Mouse (Mus musculus) embryonic stem cell, embryonic (primary cell): ENCODE data around the gene Egfl6.

Source experiments
- CTCF ChIA-PET, 4 experiments: fragments of 300-600 bp in 2 of 4; fragments of 350-600 bp in 2 of 4; sonication (Branson Sonifier 250); formaldehyde crosslinking; loops; one replicate each; lab custom pipeline; 2022; ENCODE audit warnings: inconsistent platforms in 2 of 4; lab: Charles Lee
- POLR2A ChIA-PET, 4 experiments: fragments of 300-600 bp in 2 of 4; fragments of 350-600 bp in 2 of 4; sonication (Branson Sonifier 250); formaldehyde crosslinking; loops; one replicate each; lab custom pipeline; 2022; ENCODE audit warnings: antibody characterized with exemption in 4 of 4, inconsistent platforms in 1 of 4; lab: Charles Lee

Gene Egfl6

DNA sequence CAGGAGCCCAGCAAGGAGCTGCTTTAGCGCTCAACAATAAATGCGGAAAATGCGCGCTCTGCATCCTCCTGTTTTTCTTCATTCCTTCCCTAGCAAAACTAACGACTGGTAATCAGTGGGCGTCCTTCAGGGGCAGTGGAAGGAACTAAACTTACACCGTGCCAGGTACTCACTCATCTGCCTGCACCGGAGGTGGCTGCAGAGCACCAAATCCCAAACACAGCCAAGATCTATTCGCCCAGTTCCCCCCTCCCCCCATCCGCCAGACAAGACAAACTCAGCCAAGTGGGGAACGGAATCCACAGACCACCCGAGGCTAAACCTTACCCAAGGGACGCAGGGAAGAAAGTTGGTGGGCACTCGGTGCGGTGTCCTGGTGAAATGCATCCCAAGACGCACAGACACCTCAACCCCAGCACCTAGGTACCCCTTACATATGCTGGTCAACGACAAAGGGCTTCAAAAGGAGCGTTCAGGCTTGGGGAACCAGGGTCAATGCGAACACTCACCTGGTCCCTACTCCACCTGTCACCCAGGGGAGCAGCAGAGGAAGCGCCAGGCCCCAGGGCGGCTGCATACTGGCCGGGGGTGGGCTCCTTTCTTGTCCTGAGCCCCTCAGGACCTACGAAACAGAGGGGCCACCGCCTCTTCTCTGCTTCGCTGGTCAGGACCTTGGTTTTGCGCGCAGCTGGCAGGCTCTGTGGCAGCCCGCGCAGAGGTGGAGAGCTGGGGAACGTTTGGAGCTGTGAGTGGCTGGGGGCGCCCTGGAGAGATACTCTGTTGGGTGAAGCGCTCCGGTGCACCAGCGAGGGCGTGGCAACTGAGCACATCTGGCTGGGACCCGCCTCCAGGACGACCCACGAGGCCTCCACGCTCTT, at the start of gene Egfl6:
Gene Egfl6, minus strand, starts transcription at position 774 of the 878 bp plus-strand sequence.
- ChIA-PET POLR2A (interaction anchor here in 1 of 4 experiments (0.9 to 1.4 kb wide), 2 partner anchors 36 to 51 kb away, joined by 3 to 4 read pairs; no protein-coding TSS in a partner anchor), CTCF (no interaction called here)

DNA sequence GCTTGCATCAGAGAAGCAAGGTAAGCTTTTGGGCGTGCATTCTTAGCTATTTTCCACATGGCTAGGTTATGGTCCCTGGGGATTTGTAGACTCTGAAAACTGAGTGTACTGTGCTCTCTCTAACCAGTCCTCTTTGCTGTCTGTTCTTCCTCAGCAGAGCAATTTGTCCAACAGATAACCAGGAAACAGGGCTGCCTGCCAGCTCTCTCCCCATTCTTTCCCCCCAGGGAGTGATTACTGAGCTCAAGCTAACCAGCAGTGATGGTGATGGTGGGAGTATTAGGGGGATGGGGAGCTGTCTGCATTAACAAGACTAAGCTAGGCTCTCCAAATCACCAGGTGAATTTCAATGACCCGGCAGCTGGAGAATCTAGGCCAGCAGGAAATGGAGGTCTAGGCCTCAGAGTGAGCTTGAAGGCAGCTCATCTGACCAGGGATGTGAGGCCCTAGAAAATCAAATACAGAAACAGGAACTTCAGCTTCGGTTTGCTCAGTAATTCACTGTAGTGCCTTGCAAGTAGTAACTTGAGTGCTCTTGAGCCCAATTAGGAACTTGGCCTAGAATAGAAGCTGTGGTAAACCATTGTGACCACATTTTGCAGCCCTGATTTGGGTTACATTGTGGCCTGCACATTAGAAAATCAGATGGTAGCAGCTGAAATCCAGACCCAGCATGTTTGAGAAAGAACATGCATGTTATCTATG, 41.5 kb upstream of the Egfl6 start:
- POLR2A ChIA-PET: interaction anchor here (0.7 to 1.9 kb wide), 12 partner anchors 8 to 187 kb away, joined by 3 to 8 read pairs (median 3); partner anchors contain the start of genes Ofd1 (in 2 of the 4), Trappc2 (in 2 of the 4) and Rab9 (in 1 of the 4)

DNA sequence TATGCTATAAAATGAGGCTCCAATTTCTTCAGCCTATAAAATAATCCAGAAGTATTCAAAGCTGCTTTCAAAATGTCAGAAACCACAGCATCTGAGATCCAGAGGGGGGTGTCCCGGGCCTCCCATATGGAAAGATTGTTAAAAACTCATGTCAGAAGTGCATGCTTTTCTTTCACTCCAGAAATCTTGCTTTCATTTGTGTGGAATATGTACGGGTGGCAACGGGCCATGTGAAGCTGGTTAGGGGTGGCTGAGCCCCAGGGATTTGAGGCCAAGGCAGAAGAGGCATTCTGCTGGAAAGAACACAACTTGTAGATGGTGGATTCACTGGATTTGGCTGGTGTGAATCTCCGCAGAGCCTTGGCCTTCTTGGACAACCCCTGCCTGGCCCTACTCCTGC, 40.7 kb upstream of the Egfl6 start:
- ChIA-PET CTCF (no interaction called here), POLR2A (interaction anchor here in 3 of 4 experiments (1.5 to 1.9 kb wide), 5 partner anchors 8 to 186 kb away, joined by 3 to 8 read pairs (median 5); partner anchors contain the start of genes Ofd1 (in 2 of the 3), Trappc2 (in 2 of the 3) and Rab9 (in 1 of the 3))

More for the DNA sequence above, 41.5 kb upstream of the Egfl6 start:
- CTCF ChIA-PET: interaction anchor here in 1 of 4 experiments (1.0 kb wide), 1 partner anchor 9 kb away, joined by 3 read pairs; no protein-coding TSS in a partner anchor

DNA sequence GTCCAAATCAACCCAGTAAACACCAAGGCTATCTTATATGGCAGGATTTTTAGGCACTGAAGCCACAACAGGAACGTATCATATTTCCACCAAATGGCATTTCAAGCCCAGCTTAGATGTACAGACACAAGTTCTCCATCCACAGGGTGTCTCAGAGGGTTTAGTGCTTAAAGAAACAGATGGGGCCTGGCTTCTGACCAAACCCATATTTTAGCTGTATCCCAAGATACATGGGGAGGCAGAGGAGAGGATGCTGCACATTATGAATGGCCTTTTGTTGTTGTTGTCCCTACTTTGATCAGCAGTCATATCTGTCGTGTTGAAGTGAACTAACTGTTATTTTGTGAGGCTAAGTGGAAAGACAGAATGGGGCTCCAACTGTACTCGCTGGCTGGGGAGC, 37.7 kb upstream of the Egfl6 start:
- POLR2A ChIA-PET: interaction anchor here in 2 of 4 experiments (0.6 to 1.3 kb wide), 3 partner anchors 149 to 249 kb away, joined by 3 to 4 read pairs (median 3); partner anchors contain the start of gene Ofd1 (in 1 of the 2)
- CTCF ChIA-PET: interaction anchor here in 1 of 4 experiments (0.5 kb wide), 1 partner anchor 67 kb away, joined by 3 read pairs; no protein-coding TSS in a partner anchor

DNA sequence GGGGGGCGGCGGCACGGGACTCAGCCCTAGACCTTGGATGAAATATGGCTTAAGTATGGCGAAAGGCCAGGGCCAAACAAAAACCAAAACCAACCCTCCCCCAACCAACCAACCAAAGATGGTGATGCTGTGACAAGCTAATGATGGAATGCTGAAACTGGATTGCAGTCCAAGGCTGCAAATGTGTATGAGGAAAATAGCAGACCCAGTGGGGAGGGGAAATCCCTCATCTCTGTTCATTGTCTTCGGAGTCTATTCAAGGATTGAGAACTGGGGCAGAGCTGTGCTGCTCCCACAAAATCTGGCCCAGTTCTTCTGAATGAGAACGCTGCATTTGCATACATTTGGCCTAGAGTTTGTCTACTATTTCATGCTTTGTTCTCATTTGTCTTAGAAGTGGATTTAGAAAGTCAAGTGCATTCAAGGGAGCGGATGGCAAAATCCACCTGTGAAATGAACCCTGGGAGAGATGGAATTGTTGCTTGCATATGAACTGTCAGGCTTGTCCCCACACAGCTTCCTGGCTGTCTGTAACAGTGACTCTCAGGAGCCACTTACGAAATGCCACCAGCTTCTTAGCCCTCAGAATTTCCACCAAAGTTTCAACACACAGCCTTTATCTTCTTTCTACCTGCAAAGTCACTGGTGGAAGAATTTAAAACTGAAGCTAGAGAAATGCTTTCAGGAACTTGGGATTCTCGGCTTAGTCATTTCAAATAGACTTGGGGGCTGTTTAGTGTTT, 36.2 kb upstream of the Egfl6 start:
- CTCF ChIA-PET: no interaction called here
- POLR2A ChIA-PET: interaction anchor here in 3 of 4 experiments (0.6 to 3.2 kb wide), 17 partner anchors 10 to 591 kb away, joined by 3 to 12 read pairs (median 4); partner anchors contain the start of genes Rab9 (in 2 of the 3), Egfl6 (in 1 of the 3), Ofd1 (in 1 of the 3) and Trappc2 (in 1 of the 3)

DNA sequence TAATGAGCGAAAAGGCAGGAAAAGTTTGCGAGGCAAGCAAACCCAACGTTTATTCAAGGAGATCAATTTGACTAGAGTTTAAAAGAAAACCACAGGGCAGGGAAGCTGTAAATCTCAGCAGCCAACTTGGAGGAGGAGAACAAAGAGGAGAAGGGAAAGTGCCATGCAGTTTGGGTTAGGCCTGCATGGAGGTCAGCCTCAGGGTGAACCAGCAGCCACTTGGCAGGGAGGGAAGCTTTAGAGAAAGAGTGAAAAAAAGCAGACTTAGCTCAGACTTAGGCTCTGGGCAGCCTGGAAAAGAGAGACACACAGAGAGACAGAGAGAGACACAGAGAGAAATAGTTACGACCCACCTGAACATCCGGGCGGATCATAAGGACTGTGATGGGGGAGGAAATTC, 35.4 kb upstream of the Egfl6 start:
- ChIA-PET POLR2A (interaction anchor here in 2 of 4 experiments (0.6 to 3.2 kb wide), 15 partner anchors 9 to 591 kb away, joined by 3 to 12 read pairs (median 4); partner anchors contain the start of genes Rab9 (in 2 of the 2), Egfl6 (in 1 of the 2), Ofd1 (in 1 of the 2) and Trappc2 (in 1 of the 2)), CTCF (no interaction called here)

DNA sequence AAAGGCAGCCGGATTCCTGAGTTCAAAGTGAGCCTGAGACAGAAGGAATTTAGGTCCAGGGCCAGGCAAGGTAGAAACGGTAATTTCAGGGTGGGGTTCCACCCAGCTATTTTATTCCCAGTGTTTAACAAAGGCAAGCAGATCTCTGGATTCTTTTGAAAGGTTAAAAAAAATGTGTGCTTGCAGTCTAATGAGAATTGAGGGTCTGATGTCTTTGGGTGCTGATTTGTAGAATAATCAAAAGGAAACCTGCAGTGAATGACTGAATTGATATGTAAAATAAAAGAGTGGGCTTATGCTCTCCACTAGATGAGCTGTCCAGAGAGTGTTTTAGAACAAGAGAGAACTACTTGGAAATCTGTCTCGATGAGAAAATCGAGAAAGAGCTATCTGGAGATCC, 33.6 kb upstream of the Egfl6 start:
- ChIA-PET CTCF (no interaction called here), POLR2A (interaction anchor here (0.5 to 3.2 kb wide), 21 partner anchors 8 to 593 kb away, joined by 3 to 12 read pairs (median 3); partner anchors contain the start of genes Ofd1 (in 2 of the 4), Trappc2 (in 2 of the 4) and Rab9 (in 1 of the 4))

DNA sequence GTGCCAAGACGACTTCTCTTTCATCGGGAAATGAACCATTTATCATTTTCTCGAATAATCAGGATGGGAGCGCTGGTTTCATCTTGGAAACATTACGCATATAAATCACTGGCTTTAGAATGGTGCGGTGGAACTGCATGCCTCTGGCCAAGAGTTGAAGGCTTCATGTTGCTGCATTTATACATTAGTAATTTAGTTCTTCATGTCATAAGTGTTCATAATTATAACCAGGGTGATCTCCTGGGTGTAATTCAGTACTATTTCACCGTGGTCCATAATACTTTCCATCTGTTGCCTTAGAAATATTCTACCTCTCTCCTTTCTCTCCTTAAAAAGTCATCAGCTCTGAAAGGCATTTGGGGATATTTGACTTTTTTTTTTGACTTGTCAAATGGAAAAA, 29.7 kb upstream of the Egfl6 start:
- POLR2A ChIA-PET: interaction anchor here in 1 of 4 experiments (1.0 kb wide), 1 partner anchor 9 kb away, joined by 3 read pairs; no protein-coding TSS in a partner anchor
- CTCF ChIA-PET: no interaction called here

DNA sequence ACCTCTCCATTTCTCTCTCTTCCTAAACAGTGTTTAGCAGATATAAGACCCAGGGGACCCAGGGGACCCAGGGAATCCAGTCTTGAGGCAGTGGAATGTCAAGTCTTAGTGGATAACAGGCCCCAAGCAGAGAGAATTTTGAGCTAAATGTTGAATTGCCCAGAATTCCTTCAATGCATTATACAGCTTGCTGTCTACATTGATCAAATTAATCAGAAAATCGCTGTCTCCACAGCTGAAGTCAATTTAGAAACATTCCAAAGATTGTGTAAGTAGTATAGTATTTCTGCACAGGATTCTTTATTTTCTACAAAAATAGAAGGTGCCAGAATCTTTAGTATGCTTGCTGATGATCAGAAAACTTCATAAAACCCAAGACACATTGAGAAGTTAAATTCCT, 9.4 kb downstream of the Egfl6 start:
- POLR2A ChIA-PET: no interaction called here
- CTCF ChIA-PET: no interaction called here

DNA sequence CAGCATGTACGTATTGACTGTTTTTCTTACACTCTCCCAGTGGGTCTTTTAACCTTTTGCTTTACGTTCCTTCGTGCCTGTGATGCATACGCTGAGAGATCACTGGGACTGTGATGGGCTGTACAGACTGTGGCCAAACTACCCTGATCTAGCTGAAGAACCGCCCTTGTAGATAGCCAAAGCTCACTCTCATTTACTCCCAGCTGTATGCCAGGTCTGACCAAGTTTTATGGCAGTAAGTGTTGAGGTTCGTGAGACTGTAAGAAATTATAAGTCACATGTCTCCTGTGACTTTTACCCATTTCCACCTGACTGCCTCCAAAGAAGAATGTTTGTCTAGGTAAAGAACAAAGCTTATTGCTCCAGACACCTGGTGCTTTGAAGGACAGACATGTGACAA, 19.5 kb downstream of the Egfl6 start:
- ChIA-PET POLR2A (interaction anchor here in 2 of 4 experiments (0.8 to 1.0 kb wide), 2 partner anchors 32 to 52 kb away, joined by 3 read pairs; no protein-coding TSS in a partner anchor), CTCF (no interaction called here)

DNA sequence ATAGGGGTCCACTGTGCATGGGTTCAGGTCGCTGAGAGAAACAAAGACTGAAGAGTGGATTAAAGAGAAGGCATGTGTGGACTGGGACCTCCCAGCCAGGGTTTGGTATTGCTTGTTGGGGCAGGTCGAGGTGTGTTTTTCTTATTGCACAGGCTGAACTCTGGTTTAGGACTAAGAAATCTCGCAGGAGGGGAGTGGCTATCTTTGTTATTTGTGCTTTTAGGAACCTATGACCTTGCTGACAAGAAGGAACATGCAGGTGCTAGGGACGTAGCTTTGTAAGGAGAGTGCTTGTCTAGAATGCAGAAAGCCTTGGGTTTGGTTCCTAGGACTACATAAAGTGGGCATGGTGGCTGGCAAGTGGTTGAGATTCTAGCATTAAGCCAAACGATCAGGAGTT, 20.1 kb downstream of the Egfl6 start:
- ChIA-PET POLR2A (interaction anchor here in 1 of 4 experiments (1.0 kb wide), 1 partner anchor 51 kb away, joined by 3 read pairs; no protein-coding TSS in a partner anchor), CTCF (no interaction called here)

DNA sequence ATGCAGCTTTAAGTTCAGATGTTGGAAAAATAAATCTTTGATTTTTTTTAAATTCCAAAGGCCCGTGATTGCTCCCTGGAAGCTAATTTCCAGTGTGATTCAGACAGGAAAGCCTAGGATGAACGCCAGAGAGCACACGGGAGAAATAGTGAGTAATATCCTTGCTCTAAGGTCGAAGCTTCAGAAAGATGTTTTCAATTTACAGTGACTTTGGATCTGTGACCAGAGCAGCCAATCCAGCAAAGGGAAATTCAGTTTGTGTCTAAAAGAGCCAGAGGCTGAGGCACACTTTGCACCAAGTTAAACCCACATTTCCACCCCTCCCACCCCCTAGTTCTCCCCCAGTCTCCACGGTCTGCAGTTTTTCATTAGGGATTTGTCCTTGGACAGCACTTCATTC, 20.6 kb downstream of the Egfl6 start:
- ChIA-PET CTCF (no interaction called here), POLR2A (interaction anchor here in 1 of 4 experiments (1.0 kb wide), 1 partner anchor 51 kb away, joined by 3 read pairs; no protein-coding TSS in a partner anchor)

DNA sequence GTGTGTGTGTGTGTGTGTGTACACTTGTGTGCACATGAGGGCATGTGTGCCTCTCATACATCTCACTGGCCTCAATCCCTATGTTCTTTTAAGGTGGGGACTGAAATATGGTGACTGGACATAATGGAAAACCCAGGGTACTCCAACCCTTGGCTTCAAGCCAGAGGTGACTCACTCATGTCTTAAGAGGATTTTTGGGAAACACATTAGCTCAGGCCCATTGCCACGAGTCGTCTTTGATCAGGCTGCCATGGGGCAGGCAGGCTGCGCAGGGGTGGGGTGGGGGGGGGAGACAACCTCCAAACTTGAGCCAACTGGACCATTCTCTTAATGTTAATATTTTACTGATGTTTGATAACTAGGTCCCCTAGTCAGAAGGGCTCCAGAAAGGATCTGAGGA, 26.2 kb downstream of the Egfl6 start:
- POLR2A ChIA-PET: no interaction called here
- CTCF ChIA-PET: no interaction called here

DNA sequence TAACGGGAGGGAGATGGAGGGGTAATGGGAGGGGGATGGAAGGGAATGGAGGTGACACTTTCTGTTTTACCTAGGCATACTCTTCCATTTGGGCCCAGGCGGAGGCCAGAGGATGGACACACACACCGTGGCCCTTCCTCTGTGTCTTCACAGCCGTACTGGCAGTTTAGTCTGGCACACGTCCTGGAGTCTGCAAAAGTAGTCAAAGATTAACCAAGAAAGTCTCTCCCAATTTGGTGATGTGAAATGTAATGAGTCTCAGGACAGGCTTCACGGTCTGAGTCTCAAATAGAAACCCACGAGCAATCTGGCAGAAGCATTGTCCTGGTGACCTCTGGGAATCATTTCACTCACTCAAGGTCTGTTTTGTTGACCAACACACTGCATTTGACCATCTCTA, 33.2 kb downstream of the Egfl6 start:
- CTCF ChIA-PET: no interaction called here

DNA sequence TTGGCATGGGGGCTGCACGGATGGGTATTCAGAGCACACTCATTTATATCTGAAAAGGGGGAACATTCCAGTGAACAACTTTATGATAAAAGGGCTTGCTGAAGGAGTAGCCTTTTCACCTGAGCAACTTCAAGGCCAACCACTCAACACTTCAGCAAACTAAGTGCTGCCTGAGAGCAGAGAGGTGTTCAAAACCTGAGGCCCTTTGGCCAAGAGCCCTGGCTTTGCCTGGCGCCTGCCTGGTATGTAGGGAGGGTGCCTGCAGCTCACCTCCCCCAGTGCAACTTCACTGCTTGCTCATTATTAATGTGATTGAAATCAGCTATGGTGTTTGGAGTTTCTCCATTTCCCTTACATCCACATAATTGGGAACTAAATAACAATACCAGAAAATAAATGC, 39.0 kb downstream of the Egfl6 start:
- POLR2A ChIA-PET: interaction anchor here in 2 of 4 experiments (1.0 to 1.2 kb wide), 2 partner anchors 105 to 242 kb away, joined by 3 read pairs; no protein-coding TSS in a partner anchor
- CTCF ChIA-PET: no interaction called here

More for the DNA sequence above, 33.2 kb downstream of the Egfl6 start:
- POLR2A ChIA-PET: no interaction called here

DNA sequence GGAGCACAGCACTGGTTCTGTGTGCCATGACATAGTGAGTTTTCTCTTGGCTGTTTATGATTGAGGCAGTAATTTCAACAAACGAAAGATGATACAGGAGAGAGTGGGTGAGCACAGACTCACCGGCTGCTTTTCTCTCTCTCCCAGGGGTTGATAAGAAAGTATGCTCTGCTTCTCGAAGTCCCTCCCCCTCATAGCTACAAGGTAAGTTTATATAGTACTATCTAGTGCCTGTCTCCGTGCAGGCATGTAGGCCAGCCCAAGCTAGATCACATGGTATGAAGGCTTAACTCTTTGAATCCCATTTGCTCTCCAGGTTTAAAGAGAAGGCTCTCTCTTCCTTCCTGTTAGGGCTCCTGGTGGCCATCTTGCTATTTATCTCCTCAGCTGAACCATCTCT, 50.4 kb downstream of the Egfl6 start:
- CTCF ChIA-PET: no interaction called here

DNA sequence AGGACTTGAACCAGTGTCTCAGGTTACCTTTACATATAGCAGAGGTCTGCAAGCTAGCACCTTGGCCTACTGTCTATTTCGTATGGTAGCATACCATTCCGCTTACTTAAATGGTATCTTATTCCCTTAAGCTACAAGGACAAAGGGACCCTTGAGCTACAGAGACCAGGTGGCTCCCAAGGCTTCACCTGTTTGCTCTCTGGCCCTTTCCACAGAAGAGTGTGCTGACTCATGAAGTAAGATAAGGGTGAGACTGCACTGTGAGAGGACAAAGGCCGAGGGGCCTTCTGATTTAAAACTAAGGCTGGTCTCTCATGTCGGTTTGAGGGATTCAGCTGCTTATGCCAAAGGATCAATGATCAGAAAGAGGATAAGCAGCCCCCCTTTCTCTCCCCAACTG, 52.1 kb downstream of the Egfl6 start:
- ChIA-PET CTCF (no interaction called here), POLR2A (interaction anchor here in 2 of 4 experiments (0.7 to 4.6 kb wide), 16 partner anchors 10 to 699 kb away, joined by 3 to 35 read pairs (median 5); partner anchors contain the start of genes Rab9 (in 2 of the 2), Trappc2 (in 2 of the 2), Egfl6 (in 1 of the 2) and Ofd1 (in 1 of the 2))

More for the DNA sequence above, 50.4 kb downstream of the Egfl6 start:
- POLR2A ChIA-PET: interaction anchor here in 1 of 4 experiments (0.9 to 1.9 kb wide), 4 partner anchors 25 to 95 kb away, joined by 3 to 10 read pairs (median 4); partner anchors contain the start of genes Ofd1, Rab9 and Trappc2
